Mouse (Mus musculus): ENCODE results near the gene Yipf1.

Gene Yipf1

DNA sequence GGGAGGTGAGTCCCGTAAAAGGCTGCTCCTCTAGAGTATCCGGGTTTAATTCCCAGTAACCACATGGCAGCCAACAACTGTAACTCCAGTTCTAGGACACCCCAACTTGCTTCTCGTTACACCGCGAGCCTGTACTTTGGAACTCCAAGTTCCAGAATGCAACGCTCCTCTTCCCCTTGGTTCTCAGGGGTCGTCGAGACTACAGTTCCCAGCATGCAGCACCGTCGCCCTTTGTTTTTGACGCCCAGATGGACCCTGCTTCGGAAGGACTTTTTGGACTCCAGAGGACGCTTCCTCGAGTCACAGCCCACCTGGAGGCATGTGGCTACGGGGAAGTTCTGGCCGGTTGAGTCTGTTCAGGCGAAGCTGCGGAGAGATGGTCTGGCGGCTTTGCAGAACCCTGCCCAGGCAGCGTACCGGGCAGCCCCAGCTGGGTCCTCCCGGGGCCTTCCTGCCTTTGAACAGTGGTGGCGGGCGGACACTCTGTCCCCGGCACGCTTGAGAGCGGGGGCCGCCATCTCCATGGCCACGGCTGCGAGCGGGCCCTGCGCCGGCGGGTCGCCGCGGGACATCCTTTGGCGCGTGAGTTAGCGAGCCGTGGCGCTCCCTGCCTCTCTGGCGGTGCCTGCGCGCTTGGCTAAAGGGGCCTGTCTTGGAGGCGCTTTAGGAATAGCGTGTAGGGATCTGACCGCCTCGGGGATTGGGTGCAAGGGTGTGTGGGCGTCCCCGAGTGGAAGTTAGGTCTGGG is 53.6 kb downstream of the Yipf1 start, which contains the start of gene Ndc1:
Gene Ndc1 (plus strand): TSS at position 218 of the 748 bp plus-strand sequence.
- no peak for DNase-seq (ENCODE audit: extremely low read depth, low read depth, low spot score)

DNA sequence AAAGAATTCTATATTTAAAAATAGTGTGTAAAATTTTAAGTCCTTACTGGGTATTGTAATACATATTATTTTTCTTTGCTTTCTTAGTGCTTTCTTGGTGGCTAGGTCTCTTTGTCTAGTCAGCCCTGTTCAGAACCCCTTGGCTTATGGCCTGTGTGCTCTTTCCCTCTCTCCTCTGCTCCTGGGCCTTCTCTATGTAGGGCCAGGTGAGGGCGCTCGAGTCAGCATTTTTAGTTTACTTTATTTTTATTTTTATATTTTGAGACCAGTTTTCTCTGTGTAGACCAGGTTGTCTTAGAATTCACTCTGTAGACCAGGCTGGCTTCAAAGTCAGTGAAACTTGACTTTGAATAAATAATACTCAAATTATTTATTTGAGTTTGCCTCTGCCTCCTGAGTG is 58.1 kb downstream of the Yipf1 start:
- DNase-seq (ENCODE audit: extremely low read depth, low read depth, low spot score), result no peak

DNA sequence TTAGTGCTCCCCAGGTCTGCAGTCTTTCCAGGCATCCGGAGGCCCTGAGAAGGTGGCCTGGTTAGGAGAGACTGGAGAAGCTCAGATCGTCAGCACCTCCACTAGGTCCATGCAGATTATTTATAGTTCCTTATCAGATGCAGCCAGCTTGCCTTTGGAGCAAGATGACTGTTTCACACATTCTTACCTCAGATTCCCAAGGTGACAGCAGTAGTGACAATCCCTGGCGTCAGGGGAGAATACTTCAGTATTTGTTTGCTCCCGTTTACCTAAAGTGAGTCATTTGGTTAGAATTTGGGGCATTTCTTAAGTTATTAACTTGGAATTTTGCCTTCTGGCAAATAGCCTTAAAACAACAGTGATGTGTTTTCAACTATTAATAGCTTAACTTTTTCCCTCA is 60.5 kb downstream of the Yipf1 start:
- no peak for DNase-seq (ENCODE audit: extremely low read depth, low read depth, low spot score)

DNA sequence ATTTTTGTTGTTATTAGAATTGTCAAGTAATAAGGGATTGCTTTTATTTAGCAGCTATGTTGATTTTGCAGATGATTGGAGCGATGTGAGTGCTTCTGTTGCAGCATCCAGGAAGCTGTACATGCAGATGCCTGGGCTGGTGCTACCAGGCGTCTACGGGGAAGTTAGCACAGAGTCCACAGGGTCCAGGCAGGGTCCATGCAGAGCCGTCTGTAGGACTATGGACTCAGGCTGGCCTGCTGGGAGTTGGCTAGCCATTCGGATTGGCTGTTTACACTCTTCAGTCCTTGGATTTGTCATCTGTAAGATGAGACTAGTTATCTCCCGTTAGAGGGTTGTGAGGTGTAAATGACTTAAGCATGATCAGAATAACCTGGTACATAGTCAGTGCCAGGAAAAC is 64.8 kb downstream of the Yipf1 start:
- DNase-seq (ENCODE audit: extremely low read depth, low read depth, low spot score), result no peak

DNA sequence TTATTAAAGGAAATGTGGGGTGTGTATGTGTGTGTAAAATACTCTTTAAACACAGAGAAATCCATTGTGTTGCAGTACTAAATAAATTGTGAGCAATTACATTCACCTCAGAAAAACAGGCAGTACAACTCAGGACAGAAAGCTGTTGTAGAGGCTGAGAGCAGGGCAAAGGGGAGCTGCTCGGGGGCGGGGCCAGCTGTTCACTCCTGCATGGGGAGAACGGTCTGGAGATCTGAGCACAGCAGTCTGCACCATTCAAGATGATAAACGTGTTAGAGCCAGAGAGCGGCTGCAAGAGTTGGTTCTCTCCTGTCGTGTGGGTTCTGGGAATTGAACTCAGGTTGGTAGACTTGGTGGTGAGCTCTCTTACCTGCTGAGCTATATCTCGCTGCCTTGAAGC is 66.7 kb downstream of the Yipf1 start:
- DNase-seq (ENCODE audit: extremely low read depth, low read depth, low spot score), result no peak

DNA sequence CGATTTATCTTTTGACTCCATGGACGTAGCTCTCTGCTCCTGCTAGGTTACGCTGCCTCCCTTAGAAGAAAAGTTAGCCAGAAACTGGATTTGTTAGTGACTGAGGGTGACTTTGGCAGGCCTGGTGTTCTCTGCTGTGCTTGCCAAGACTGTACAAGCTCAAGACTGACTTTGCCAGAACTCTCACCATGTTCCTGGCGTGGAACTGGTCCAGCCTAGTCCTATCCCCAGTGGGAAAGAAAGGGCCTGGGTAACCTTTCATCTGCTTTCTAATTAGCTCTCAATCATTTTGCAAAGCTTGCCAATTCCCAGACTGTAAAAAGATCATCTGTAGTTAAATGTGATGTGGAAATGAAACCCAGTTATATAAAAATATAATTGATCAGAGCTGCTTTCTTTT is 72.9 kb downstream of the Yipf1 start:
- DNase-seq (ENCODE audit: extremely low read depth, low read depth, low spot score), result peak; percentile 66

DNA sequence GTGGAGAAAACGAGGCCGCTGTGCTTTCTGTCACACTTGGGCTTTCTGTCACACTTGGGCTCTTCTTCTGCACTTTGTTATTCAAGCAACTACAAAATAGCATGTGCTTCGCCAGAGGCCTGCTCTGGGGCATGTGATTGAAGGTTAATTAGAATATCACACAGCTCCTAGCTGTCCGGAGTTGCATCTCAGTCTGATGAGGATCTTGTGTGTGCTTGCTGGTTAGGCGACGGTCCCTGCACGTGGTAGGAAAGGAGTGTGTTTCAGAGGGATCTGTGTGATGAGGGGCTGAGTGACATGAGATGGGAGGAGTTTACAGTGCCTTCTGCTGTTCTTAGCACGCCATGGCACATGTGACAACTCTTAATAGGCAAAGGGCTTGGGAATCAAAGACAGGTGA is 73.3 kb downstream of the Yipf1 start:
- DNase-seq (ENCODE audit: extremely low read depth, low read depth, low spot score), result no peak

DNA sequence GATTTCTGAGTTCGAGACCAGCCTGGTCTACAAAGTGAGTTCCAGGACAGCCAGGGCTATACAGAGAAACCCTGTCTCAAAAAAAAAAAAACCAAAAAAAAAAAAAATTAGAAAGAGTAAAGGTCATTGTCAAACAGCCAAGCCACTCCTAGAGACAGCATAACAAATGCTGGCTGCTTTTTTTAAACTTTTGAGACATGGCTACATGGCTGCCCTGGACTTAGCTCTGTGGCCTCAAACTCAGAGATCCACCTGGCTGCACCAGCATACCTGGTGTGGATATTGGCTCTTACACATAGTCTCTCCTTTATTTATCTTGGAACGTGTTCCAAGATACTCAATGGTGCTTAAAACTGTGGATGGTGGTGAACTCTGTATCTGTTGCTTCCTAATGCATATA is 74.1 kb downstream of the Yipf1 start:
- no peak for DNase-seq (ENCODE audit: extremely low read depth, low read depth, low spot score)

DNA sequence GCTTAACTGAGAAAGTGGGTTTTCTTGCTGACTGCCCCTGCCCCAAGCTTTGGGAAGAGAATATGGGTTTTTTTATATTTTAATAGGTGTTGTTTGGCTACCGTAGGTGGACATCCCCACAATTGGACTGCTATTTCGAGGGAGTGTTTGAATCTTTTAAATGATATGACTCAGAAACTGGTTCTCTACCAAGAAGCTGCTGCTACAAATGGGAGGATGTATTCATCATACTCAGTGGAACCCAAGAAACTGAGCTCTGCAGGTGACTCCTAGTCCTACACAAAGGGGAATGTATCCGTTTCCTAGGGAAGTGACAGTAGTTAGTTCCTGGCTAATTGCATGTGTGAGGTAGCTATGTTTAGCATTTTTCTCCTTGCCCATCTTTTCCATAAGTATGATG is 75.2 kb downstream of the Yipf1 start:
- DNase-seq (ENCODE audit: extremely low read depth, low read depth, low spot score), result no peak

DNA sequence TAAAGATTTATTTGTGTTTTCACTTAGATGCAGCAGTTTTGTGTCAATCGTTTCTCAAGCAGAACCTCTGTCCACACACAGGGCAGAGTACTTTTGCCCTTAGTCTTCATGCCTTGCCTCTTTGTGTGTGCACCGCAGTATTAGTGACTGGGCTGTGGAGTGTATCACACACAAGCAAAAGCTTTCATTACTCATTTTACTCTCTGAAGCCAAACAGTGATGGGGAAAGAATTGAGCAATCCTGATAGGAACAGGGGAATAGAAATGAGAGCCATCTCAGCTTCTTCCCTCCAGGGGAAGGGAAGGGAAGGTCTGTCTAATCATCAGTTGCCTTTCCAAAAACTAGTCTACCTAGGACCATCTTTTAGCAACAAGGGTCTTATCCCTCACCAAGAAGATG is 79.6 kb downstream of the Yipf1 start:
- no peak for DNase-seq (ENCODE audit: extremely low read depth, low read depth, low spot score)

All from fat pad, adult 2 months (tissue).